Mouse (Mus musculus) CD4-positive helper T cell, adult 2 months (primary cell): Measurements from ENCODE around the gene BC048679.
"Not testable (repeated sequence)": the region's sequence is repeated elsewhere in the genome, so short reads cannot be mapped to it uniquely, and the experiment has no call there.

Experiments
- DNase-seq: peaks from one replicate; pipeline ENCODE4 v3.0.0-alpha.2; 2012; ENCODE audit warnings: low read depth, missing footprints, low spot score

BC048679 gene

GRCm38 (mm10) chr7:81478261-81478660 is 19.8 kb downstream of the BC048679 start:
- not testable (repeated sequence) for DNase-seq

- no peak for DNase-seq
These were observed 21.2 kb downstream of the BC048679 start for GRCm38 (mm10) chr7:81476833-81477232.

GRCm38 (mm10) chr7:81475221-81475620 is 22.9 kb downstream of the BC048679 start:
- DNase-seq, result no peak

GRCm38 (mm10) chr7:81464906-81465450 is 33.1 kb downstream of the BC048679 start:
- no peak for DNase-seq

- no peak for DNase-seq
These were observed 34.0 kb downstream of the BC048679 start for GRCm38 (mm10) chr7:81464116-81464515.

- DNase-seq, result no peak
These were observed 35.3 kb downstream of the BC048679 start for GRCm38 (mm10) chr7:81462815-81463214.

- no peak for DNase-seq
These were observed 42.9 kb downstream of the BC048679 start, which contains the start of gene Cpeb1 for GRCm38 (mm10) chr7:81455155-81455651. Cpeb1 (minus strand) TSS chr7:81455465.

GRCm38 (mm10) chr7:81454331-81455039 is 43.6 kb downstream of the BC048679 start:
- peak; percentile 15 for DNase-seq

- peak; percentile 21 for DNase-seq
These were observed 44.4 kb downstream of the BC048679 start for GRCm38 (mm10) chr7:81453443-81454274.

- no peak for DNase-seq
These were observed 45.1 kb downstream of the BC048679 start for GRCm38 (mm10) chr7:81452971-81453441.
